Mouse (Mus musculus) megakaryocyte, adult 5-6 weeks (primary cell): ENCODE results near the gene Scamp2. TPM values are rescaled to one million over a fixed set of nuclear protein-coding genes. Genes with fewer than 3 reads are reported as not detected.

Source experiments
- ATAC-seq: 2 replicates; pipeline ENCODE4 v1.8.0; 2016; ENCODE audit warnings: mild to moderate bottlenecking, inconsistent platforms; ENCODE audit not compliant: poor library complexity, severe bottlenecking
- total RNA-seq, 2 experiments: library from RNA; stranded (forward) in 1 of 2; stranded (reverse) in 1 of 2; fragments of 153-499, 151-499 nt in 1 of 2; fragments of 221-1000, 200-1000 nt in 1 of 2; gene quantifications; 2 replicates each; pipeline versions ENCODE4 v1.2.3 to v1.2.4; 2015 to 2017

Gene Scamp2
- total RNA-seq (2015), result 89.5 and 90.0 TPM in 2 replicates
- total RNA-seq (2017), result 36.3 and 40.0 TPM in 2 replicates

GRCm38 (mm10) chr9:57560861-57561710 is at the start of gene Scamp2:
TSS of gene Scamp2 (plus strand) at chr9:57560943.
- peak; percentile 83 for ATAC-seq

- peak; percentile 41; the same call in 1 of the 2 replicates for ATAC-seq
Observed at GRCm38 (mm10) chr9:57517113-57517512, 43.6 kb upstream of the Scamp2 start.

- ATAC-seq, result no peak
Observed at GRCm38 (mm10) chr9:57520375-57521055, 40.2 kb upstream of the Scamp2 start.

GRCm38 (mm10) chr9:57521056-57521911 is 39.5 kb upstream of the Scamp2 start, which contains the start of gene Cox5a:
TSS of gene Cox5a (plus strand) at chr9:57521274.
- ATAC-seq, result peak; percentile 93

- no peak for ATAC-seq
Observed at GRCm38 (mm10) chr9:57522114-57522860, 38.5 kb upstream of the Scamp2 start.

- ATAC-seq, result no peak
Observed at GRCm38 (mm10) chr9:57522861-57523246, 37.9 kb upstream of the Scamp2 start.

- ATAC-seq, result no peak
Observed at GRCm38 (mm10) chr9:57523754-57524153, 37.0 kb upstream of the Scamp2 start.

GRCm38 (mm10) chr9:57524439-57524838 is 36.3 kb upstream of the Scamp2 start:
- ATAC-seq, result peak; percentile 22; the same call in 1 of the 2 replicates

- no peak for ATAC-seq
Observed at GRCm38 (mm10) chr9:57525516-57525915, 35.2 kb upstream of the Scamp2 start.

GRCm38 (mm10) chr9:57526435-57526834 is 34.3 kb upstream of the Scamp2 start:
- ATAC-seq, result no peak

- ATAC-seq, result no peak
Observed at GRCm38 (mm10) chr9:57531946-57532345, 28.8 kb upstream of the Scamp2 start.

- no peak for ATAC-seq
Observed at GRCm38 (mm10) chr9:57536362-57536761, 24.4 kb upstream of the Scamp2 start.

- ATAC-seq, result peak; percentile 93
Observed at GRCm38 (mm10) chr9:57537044-57537727, 23.6 kb upstream of the Scamp2 start, which contains the start of gene Fam219b. TSS of gene Fam219b (plus strand) at chr9:57537528.

- ATAC-seq, result no peak
Observed at GRCm38 (mm10) chr9:57537728-57538181, 23.0 kb upstream of the Scamp2 start.

- ATAC-seq, result peak; percentile 66
Observed at GRCm38 (mm10) chr9:57539550-57539949, 21.2 kb upstream of the Scamp2 start.

- ATAC-seq, result peak; percentile 37; the same call in 1 of the 2 replicates
Observed at GRCm38 (mm10) chr9:57541312-57541711, 19.4 kb upstream of the Scamp2 start.

- ATAC-seq, result no peak
Observed at GRCm38 (mm10) chr9:57543951-57544350, 16.8 kb upstream of the Scamp2 start.

GRCm38 (mm10) chr9:57547287-57547686 is 13.5 kb upstream of the Scamp2 start:
- no peak for ATAC-seq

- ATAC-seq, result no peak
Observed at GRCm38 (mm10) chr9:57547869-57548268, 12.9 kb upstream of the Scamp2 start.
